Mouse (Mus musculus) frontal cortex, postnatal 10 days (tissue): ENCODE measurements around the gene Dclk2.

ENCODE experiments used
- DNase-seq, 2 experiments: peaks; one replicate each; pipeline ENCODE4 v3.0.0; 2022; ENCODE audit warnings: low spot score in 2 of 2, mixed read lengths in 1 of 2

The Dclk2 gene

DNA sequence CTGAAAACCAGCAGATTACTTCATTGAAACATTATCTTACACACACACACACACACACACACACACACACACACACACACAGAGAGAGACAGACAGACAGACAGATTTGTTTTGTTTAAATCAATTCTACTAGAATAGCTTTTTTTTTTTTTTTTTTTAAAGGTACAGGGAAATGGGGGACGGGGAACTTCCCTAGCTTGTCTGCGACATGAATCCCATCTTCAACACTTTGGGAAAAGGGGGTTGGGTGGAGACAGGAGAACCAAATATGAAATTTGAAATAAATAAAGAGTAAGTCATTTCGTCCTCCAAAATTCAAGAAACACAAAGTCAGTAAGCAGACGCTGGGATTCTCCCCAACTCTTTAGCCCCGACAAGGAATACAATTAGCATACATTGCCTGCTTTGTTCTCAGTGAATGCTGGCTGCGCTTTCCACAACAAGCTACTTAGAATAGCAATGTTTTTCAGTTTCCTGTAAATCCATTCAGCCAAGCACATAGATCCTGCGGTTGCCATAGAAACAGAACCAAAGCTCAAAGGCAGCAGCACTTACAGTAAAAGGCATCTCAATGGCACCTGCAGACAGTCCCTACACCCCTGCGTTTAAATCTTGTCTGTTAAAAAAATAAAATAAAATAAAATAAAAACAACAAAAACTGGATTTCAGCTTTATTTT is 75.7 kb downstream of the Dclk2 start:
- DNase-seq, result peak; percentile 29 to 35

DNA sequence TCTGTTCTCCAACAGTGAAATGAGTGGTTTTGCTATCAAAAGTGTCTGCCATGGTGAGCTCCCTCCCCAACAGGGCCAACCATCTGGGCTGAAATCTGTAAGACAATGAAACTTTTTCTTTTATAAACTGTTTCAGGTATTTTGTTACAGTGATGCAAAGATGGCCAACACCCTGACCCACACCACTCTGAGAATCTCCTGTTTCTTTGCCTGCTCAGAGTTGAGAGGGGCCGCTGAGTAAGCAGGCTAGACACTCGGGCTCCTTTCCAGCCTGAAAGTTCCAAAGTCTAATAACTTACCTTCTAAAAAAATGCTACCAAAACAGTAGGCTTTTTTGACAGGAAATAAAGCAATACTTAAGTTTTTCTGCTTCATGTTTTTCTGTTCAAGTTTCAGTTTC is 78.2 kb downstream of the Dclk2 start:
- no peak for DNase-seq

DNA sequence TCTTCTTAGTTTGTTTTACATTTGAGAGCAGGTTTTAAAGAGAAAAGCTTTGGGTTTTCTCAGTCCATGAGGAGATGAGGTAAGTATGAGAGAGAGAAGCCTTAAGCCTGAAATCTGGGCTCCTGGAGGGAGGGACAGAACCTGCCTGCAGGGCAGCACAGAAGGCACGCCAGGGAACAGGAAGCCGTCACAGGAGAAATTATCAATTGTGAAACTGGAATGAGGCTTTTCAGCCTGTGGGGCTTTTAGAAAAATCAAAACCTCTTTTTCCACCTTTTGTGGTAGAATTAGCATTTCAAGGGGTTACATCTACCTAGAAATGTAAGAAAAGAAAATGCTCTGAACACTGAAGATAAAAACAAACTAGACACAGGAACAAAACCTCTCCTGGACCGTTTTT is 81.0 kb downstream of the Dclk2 start:
- no peak for DNase-seq

DNA sequence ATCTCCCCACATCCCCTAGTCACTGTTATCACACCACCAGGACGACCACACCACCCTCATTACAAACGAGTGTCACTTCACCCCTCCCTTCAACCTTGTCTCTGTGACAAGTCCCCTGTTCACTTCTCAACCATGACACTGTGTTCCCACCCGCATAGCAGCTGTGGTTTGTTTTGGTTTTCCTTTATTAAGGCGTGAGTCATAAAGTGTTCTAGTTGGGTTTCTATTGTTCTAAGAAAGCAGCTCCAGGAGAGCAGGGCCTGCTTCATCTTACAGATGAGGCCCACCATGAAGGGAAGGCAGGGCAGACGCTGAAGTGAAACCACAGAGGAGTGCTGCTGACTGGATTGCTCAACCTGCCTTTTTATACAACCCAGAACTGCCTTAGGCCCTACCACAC is 83.3 kb downstream of the Dclk2 start:
- DNase-seq, result no peak

DNA sequence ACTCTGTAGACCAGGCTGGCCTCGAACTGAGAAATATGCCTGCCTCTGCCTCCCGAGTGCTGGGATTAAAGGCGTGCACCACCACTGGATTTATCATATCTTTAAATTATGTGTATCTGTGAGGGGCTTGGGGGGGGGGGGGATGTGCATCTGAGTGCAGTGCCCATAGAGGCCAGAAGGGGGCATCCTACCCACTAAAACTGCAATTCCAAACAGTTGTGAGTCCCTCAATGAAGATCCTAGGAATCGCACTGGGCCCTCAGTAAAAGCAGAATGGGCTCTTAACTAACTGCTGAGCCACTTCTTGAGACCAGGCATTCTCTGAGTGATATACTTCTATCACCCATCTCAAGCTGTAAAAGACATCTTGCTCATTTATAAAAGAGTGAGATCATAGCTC is 85.5 kb downstream of the Dclk2 start:
- DNase-seq, result no peak

DNA sequence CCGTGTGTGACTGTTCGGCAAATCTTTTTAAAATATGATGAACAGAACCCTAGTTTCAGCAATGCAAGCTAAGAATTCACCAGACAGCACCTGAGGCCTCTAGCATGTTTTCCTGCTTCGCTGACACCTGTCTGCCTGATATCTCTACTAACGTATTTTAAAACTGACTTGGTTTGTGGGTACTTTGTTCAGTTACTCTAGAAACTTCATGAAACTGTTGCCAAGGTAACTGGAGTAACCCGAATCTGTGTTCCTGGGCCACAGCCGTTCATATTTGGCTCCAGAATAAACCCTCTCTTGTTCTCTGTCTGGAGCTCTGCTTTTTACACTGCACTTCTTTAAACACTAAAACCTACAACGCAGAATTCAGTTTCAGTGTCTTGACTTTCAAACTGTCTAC is 86.3 kb downstream of the Dclk2 start:
- no peak for DNase-seq

DNA sequence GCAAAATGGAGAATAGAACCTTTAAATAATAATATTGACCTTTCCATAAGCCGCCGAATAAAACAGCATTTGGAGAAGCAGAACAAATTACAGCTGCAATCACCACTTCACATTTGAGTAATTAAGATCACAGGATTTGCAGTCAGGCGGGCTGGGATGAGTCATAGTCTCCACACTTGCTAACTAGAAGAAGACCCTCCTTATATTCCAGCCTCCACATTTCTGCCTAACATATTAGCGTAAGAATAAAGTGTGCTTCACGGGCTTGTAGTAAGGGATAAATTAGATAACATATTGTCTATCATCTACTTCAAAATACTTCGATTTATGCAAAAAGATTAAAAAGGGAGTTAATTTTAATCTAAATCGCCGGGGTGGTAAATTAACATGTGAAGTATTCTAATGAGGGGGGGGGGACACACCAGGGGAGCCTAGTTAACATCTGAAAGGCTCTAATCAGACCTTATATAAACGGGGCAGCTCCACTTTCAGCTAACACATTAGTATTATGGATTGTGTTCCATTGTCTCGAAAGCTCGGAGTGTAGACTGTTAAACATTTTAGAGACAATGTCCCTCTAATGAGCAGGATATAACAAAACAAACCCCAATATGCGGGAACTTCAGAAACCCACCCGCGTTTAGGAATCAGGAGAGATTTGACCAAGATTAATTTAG is 87.9 kb downstream of the Dclk2 start:
- DNase-seq, result no peak

DNA sequence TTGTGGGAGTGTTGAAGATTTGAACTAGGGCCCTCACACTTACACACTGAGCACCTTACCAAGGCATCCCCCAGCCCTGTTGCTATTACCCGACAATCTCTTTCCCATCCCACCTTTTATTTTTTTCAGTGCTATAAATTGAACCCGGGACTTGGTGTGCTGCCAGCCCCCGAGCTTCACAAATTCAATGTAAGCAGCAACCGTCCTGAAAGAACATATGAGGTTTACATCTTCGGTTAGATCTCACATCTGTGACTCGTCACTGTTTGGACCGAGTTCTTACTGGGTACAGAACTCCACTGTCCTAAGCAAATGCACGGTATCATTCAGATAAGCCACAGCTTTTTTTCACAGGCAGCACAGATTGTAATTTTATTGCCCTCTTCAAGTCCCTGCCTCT is 88.5 kb downstream of the Dclk2 start:
- no peak for DNase-seq

DNA sequence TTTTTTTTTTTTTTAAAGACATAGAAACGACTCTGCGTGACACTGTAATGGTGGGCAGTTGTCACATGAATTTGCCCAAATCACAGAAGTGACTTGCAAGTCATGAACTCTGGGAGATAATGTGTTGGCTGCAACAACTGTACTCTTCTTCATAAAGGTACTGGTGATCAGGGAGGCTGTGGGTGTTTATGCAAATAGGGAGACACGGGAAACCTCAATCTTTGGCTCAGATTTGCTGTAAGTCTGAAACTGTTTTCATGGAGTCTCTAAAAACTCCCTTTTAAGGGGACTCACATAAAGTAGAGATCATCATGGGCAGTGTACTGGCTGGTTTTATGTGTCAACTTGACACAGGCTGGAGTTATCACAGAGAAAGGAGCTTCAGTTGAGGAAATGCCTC is 93.1 kb downstream of the Dclk2 start:
- DNase-seq, result no peak

DNA sequence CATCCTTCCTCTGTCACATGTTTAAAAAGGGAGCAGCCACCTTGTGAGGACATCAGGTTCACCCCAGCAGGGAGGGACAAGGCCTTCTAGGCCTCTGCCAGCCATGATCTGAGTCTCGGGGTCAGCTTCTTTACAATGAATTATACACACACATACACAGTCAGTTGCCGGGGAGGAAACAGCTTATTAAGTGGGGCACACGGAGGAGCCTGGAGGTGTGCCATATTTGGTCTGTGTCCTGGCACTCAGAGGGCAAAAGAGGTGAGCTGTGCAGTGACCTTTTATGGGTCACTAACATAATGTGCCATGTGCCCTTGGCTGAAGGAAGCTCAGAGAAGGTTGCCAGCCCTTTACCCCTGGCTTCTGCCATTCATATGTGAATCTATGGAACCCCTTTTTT is 99.3 kb downstream of the Dclk2 start:
- DNase-seq, result no peak

DNA sequence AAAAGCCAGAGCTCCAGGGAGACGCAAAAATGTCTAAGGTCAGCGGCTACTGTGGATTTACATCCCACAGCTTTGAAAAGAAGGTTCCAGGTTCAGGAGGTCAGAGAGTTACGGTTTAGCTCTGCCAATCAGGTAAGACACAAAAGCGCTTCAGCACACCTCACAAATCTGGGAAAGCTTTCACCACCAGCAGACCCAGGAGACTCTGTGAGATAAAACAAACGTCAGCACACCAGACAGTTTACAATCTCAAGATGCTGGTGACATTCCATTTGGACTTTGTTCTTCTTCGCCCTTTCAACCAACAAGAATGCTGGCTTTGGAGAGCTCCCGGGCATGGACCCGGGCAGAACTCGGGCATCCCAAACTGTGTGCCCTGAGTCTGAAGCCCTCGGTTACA is 100.3 kb downstream of the Dclk2 start:
- no peak for DNase-seq

DNA sequence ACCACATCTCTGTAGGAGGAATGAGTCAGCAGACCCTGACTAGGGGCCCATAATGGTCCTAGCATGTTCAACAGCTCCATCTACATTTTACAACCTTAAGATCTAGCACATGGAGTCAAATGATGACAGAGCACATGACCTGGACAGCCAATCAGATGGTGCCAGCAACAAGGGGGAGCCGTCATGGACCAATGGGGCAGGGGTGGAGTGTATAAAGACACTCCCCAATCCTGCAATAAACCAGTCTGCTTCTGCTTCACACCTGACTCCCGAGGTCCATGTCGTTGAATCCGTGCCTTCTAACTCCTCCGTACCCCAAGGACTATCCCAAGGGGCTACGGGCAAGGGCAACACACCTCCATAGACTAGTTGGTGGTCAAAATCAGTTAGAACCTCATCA is 101.3 kb downstream of the Dclk2 start:
- DNase-seq, result no peak

DNA sequence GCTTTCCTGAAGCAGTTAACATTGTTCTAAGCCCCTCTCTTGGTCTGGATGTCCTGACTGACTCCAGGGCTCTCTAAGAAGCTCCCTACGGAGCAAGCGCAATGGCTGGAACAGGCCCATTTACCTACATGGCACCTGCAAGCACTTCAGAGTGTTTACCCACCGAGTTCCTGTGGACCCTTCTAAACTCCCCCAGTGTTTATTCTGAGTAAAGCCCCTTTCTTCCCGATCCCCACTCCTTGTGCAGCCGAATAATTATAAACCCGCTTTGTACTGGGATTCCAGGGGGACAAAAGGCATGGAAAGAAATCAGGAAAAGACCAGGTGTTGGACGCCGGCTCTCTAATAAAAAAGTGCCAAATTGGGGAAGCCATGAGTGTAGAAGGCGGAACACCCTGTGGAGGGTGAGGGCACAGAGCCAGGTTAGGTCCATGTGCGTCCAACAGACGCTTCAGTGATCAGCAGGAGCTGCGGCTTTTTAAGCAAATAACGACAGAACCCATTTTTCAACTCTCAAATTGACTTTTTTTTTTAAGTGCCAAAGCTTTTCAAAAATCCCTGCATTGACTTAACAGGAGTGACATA is 102.6 kb downstream of the Dclk2 start:
- no peak for DNase-seq

DNA sequence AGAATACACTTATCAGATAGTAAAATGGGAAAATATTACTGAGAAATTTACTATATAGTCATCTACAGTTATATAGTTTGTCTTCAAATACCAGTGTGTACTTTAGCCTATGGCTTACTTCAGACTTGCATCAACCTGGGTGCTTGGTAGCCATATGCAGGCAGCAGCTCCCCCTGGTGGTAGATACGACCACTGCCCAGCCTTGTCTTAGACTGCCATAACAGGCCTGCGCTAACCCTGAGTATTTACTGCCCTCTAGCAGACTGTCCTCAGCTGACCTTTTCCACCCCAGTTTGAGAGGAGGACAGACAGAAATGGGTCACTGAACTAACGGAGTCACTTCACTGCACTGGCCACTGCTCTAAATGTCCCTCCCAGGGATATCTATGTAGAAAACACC is 108.0 kb downstream of the Dclk2 start:
- peak; percentile 59 to 73 for DNase-seq

DNA sequence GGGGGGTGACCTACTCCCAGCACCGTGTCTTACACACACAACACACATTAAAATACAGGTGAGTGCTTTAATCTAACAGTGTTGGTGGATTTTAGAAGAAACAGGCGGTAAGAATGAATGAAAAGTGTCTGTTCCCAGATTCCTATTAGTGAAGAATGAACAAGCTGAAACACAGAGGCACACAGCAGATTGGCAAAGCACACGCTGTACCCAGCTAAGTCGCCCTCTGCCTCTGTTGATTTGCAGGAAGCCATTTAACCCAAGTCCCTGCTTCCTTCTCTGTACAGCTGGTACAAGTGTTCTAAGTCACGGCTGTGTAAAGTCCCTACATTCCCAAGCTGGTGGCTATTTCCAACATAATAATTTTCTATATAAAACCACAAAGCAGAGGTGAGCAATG is 109.7 kb downstream of the Dclk2 start:
- DNase-seq, result no peak

DNA sequence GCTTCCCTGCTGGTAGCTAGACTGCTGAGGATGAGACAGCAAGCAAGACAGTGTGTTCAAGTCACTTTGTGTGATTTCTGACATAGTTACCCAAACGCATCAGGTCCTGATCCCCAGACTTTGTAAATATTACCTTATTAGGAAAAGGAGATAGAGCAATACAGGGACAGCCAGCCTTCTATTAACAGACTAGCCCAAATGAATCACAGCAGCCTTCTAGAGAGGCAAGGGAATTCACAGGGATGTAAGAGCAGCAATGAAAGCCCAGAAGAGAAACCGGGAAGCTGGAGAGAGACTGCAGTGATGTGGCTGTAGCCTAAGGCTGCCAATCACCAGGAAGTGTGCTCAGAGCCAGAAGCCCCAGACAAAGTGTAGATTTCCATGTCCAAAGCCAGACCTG is 111.0 kb downstream of the Dclk2 start:
- no peak for DNase-seq

DNA sequence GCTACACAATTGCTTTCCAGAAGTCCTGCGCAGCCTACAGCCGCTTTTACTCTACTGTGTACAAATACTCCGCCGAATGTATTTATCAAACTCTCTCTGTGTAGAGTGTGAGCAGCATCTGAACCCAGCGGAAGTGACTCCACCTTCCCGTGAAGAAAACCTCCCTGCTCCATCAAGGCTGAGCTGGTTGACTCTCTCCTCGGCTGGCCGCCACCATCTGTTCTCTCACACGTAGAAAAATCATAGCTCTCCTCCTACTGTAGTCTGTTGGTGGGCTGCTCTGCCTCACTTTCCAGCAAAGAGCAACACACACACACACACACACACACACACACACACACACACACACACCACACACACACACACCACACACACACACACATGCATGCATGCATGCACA is 111.5 kb downstream of the Dclk2 start:
- DNase-seq, result no peak

DNA sequence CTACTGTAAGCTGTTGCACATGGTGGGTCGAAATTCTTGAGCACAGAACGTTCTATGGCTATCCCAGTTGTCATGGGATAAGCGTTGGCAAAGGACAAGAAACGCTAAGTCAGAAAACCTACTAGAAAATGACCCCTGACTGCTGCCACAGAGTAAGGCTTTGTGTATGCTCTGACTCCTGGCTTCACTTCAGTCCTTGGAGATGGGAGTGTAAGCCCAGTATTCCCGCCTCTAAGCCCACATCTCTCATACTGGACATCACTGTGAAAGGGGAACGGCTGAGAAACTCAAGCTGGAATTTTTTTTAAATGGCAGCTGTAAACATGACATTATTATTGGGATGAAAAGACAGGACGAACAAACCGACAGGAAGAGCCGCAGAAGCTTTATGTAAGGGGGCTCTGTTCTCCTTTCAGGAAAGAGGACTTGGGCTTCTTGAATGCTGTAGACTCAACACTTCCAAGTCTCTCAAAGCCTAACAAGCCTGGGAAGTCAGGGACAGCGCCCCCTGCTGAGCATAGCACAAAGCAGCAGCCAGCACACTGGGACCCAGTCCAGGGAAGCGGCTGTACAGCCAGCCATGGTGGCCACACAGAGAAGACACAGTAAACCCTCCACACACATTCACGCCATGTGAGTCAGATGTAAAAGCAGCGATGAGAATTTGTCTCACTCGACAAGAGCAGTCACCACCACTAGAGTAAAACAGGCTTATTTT is 112.7 kb downstream of the Dclk2 start:
- DNase-seq, result peak; percentile 61 to 71

DNA sequence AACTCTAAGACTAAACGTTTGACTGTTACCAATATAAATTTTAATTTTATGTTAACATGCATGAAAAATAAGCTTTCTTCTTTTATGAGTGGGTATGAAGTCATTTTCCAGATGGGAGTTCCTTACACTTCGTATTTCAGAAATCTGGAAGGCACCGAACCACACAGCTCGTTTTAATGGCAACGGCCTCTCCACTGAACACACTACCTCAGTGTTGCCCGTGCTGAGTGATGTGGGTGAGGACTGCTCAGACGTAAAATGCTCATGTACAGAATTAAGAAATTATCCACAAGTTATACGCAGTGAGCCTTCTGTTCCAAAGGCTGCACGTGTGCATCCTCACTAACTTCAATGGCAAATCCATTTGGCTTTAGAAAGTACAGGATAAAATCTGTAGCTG is 113.8 kb downstream of the Dclk2 start:
- no peak for DNase-seq

DNA sequence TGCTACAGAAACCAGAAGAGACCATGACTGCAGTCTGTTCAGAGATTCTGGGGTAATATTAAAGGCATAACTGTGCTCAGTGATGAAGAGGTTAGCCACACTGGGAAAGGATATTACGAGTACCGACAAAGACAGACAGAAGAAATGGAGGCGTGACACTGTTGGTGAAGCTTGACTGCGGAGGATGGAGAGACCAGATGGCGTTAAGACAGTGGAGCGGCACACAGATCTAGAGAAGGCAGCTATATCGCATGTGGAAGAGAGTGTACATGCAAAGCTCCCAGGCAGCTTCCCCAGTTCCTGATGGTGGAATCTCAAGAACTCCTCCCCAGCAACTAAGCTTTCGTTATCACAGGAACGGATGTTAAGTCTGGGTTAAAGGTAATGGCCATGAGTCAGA is 116.4 kb downstream of the Dclk2 start:
- DNase-seq, result no peak

DNA sequence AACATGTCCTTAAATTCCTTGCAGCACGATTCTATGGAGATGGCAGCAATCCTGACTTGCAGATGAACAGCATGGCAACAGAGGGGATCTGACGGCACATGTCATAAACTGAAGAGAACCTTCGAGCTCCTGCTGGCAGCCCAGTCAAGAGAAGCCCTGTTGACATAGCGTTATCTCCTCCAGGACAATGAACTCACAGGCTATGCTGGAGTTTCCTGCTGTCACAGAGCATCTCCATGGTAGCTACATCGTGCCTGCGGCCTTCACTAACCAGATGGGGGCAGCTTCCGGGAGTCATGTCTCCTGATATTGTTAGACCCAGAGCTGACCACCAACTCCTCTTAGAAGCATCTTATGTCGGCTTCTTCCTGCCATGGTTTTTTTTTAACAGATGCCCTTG is 117.8 kb downstream of the Dclk2 start:
- DNase-seq, result no peak

DNA sequence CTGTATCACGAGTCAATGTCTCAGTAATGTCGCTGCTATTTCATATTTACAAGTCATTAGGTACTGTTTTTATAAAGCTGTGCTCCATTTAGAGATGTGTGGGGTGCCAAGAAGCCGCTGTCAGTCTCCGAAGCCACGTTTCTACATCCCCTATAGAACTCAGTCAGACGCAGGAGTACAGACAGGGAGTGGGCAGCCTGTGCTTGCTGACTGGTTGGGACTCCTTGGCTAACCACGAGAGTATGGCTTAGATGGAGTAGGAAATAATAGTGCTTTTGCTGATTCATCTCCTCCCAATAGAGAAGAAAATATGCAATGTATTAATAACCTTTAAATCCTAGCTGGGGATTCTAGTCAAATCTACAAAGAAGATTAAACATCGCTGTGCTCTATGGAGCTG is 119.8 kb downstream of the Dclk2 start:
- DNase-seq, result no peak

DNA sequence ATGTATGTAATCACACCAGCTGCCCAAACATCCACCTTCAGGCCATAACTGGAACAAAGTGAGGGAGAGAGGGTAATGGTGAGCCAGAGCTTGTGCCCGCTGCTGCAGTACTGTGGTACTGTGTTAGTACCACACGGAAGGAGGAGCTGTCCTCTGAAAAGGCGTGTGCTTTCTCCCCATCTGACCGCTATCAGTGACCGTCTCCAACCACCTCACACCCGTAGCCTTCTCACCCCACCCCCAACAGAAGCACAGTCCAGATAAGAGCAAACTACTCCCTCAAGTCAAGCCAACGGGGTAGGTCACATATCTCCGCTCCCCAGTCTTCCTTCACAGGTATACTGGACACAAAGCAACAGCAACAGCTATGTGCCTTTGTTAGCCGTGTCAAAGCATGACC is 121.6 kb downstream of the Dclk2 start:
- no peak for DNase-seq
